Mouse (Mus musculus) neural tube, embryonic 15.5 days (tissue): ENCODE data around the gene Nudt2. TPM values are rescaled to one million over a fixed set of nuclear protein-coding genes. Genes with fewer than 3 reads are reported as not detected.

ENCODE experiments used
- ATAC-seq: fragments of 200-750 bp; cut with Nextera tagmentation; 2 replicates; pipeline ENCODE4 v1.8.0; 2017; ENCODE audit warnings: mild to moderate bottlenecking, moderate TSS enrichment, moderate library complexity; ENCODE audit not compliant: low FRiP score
- H3K27ac ChIP-seq: fragments of 300-500 bp; sonication (generic); replicated peaks from 2 replicates; pipeline ENCODE4 v1.5.1; 2015; ENCODE audit warnings: mild to moderate bottlenecking, inconsistent platforms
- H3K27me3 ChIP-seq: fragments of 300-500 bp; sonication (generic); replicated peaks from 2 replicates; pipeline ENCODE4 v1.6.1; 2015; ENCODE audit warnings: inconsistent platforms
- H3K36me3 ChIP-seq: fragments of 300-500 bp; sonication (generic); 2 replicates; pipeline ENCODE4 v1.6.1; 2015; ENCODE audit warnings: inconsistent platforms
- H3K4me1 ChIP-seq: fragments of 300-500 bp; sonication (generic); 2 replicates; pipeline ENCODE4 v1.6.1; 2015; ENCODE audit warnings: inconsistent platforms
- H3K4me2 ChIP-seq: fragments of 300-500 bp; sonication (generic); 2 replicates; pipeline ENCODE4 v1.6.1; 2015; ENCODE audit warnings: inconsistent platforms, mild to moderate bottlenecking, moderate library complexity
- H3K4me3 ChIP-seq: fragments of 300-500 bp; sonication (generic); replicated peaks from 2 replicates; pipeline ENCODE4 v1.5.1; 2015; ENCODE audit warnings: mild to moderate bottlenecking, inconsistent platforms
- H3K9ac ChIP-seq: fragments of 300-500 bp; sonication (generic); replicated peaks from 2 replicates; pipeline ENCODE4 v1.6.1; 2015; ENCODE audit warnings: mild to moderate bottlenecking, inconsistent platforms
- H3K9me3 ChIP-seq: fragments of 300-500 bp; sonication (generic); replicated peaks from 2 replicates; pipeline ENCODE4 v1.6.1; 2016; ENCODE audit warnings: inconsistent platforms
- WGBS: fragments of 180-500 bp; shearing (Covaris S2); methylation state at CpG from one replicate; pipeline ENCODE4 v1.1.7; 2015; ENCODE audit warnings: mixed read lengths; 5-methylcytosine and 5-hydroxymethylcytosine counted together
- polyA plus RNA-seq: library from polyadenylated mRNA; unstranded; fragments of >200 nt; fragmentation: Nextera tagmentation; extraction: Ambion mirVana; gene quantifications from 2 replicates; pipeline ENCODE4 v1.2.1, GENCODE M21; 2015

Gene Nudt2
- polyA plus RNA-seq, 1 experiment from 2014 or later = 71.6 TPM

GRCm38 (mm10) chr4:41497046-41497445, 32.1 kb downstream of the Nudt2 start:
- WGBS = 59% methylated on average over 5 of the region's 5 CpGs
- Histone ChIP-seq H3K4me3 (peak overlapping the region; percentile 37; the same call in 1 of the 2 replicates), H3K27me3 (peaks cover 67% of the 10 kb centered on the region), H3K4me1 (peaks cover 35% of the 10 kb centered on the region), H3K27ac (no peak overlapping the region), H3K36me3 (no peaks in the 10 kb centered on the region), H3K9ac (no peak overlapping the region), H3K4me2 (peak overlapping the region; percentile 60), H3K9me3 (no peaks in the 10 kb centered on the region)
- no peak for ATAC-seq

GRCm38 (mm10) chr4:41497579-41497978, 32.6 kb downstream of the Nudt2 start:
- no peaks in the 10 kb centered on the region for H3K9me3 ChIP-seq
- peak overlapping the region; percentile 60 for H3K4me2 ChIP-seq
- WGBS = 3% methylated on average over 34 of the region's 34 CpGs
- no peaks in the 10 kb centered on the region for H3K36me3 ChIP-seq
- ATAC-seq = peak; percentile 9; the same call in 1 of the 2 replicates
- H3K4me3 ChIP-seq = peak overlapping the region; percentile 37
- 0 out of 2 replicates have a peak overlapping the region, but pooled peaks have one; percentile 24 for H3K9ac ChIP-seq
- peaks cover 70% of the 10 kb centered on the region for H3K27me3 ChIP-seq
- H3K27ac ChIP-seq = no peak overlapping the region
- H3K4me1 ChIP-seq = peaks cover 40% of the 10 kb centered on the region

- 0 out of 2 replicates have a peak overlapping the region, but pooled peaks have one; percentile 24 for H3K9ac ChIP-seq
- H3K27me3 ChIP-seq = peaks cover 74% of the 10 kb centered on the region
- ATAC-seq = no peak
These were observed 33.3 kb downstream of the Nudt2 start for GRCm38 (mm10) chr4:41497995-41498845.

GRCm38 (mm10) chr4:41498921-41499391, 34.0 kb downstream of the Nudt2 start:
- H3K36me3 ChIP-seq = no peaks in the 10 kb centered on the region
- H3K4me1 ChIP-seq = peaks cover 48% of the 10 kb centered on the region
- peak overlapping the region; percentile 37 for H3K4me3 ChIP-seq
- WGBS = 8% methylated on average over 43 of the region's 43 CpGs
- H3K9ac ChIP-seq = no peak overlapping the region
- no peaks in the 10 kb centered on the region for H3K9me3 ChIP-seq
- peaks cover 74% of the 10 kb centered on the region for H3K27me3 ChIP-seq
- ATAC-seq = 0 out of 2 replicates have a peak, but pooled peaks have one; percentile 14
- H3K4me2 ChIP-seq = peak overlapping the region; percentile 60
- H3K27ac ChIP-seq = no peak overlapping the region

More at GRCm38 (mm10) chr4:41497995-41498845, 33.3 kb downstream of the Nudt2 start:
- peak overlapping the region; percentile 60 for H3K4me2 ChIP-seq
- peaks cover 46% of the 10 kb centered on the region for H3K4me1 ChIP-seq
- peak overlapping the region; percentile 37 for H3K4me3 ChIP-seq
- 11% methylated on average over 72 of the region's 72 CpGs for WGBS
- H3K36me3 ChIP-seq = no peaks in the 10 kb centered on the region
- H3K9me3 ChIP-seq = no peaks in the 10 kb centered on the region
- no peak overlapping the region for H3K27ac ChIP-seq

- Histone ChIP-seq H3K27ac (no peak overlapping the region), H3K36me3 (no peaks in the 10 kb centered on the region), H3K9ac (no peak overlapping the region), H3K4me1 (peaks cover 48% of the 10 kb centered on the region), H3K4me3 (peak overlapping the region; percentile 37; the same call in 1 of the 2 replicates), H3K27me3 (peaks cover 74% of the 10 kb centered on the region), H3K4me2 (no peak overlapping the region), H3K9me3 (no peaks in the 10 kb centered on the region)
- ATAC-seq = no peak
- WGBS = 60% methylated on average over 8 of the region's 8 CpGs
These were observed 34.7 kb downstream of the Nudt2 start for GRCm38 (mm10) chr4:41499619-41500018.

- H3K27me3 ChIP-seq = peaks cover 68% of the 10 kb centered on the region
These were observed 35.8 kb downstream of the Nudt2 start for GRCm38 (mm10) chr4:41500787-41501186.

GRCm38 (mm10) chr4:41502171-41502940, 37.4 kb downstream of the Nudt2 start:
- WGBS = 7% methylated on average over 20 of the region's 20 CpGs
- peak overlapping the region; percentile 36; the same call in 1 of the 2 replicates for H3K9ac ChIP-seq
- H3K27ac ChIP-seq = peak overlapping the region; percentile 48; the same call in 1 of the 2 replicates
- peaks cover 54% of the 10 kb centered on the region for H3K4me1 ChIP-seq
- peaks cover 52% of the 10 kb centered on the region for H3K27me3 ChIP-seq
- H3K9me3 ChIP-seq = no peaks in the 10 kb centered on the region
- no peaks in the 10 kb centered on the region for H3K36me3 ChIP-seq
- H3K4me2 ChIP-seq = peak overlapping the region; percentile 64
- peak overlapping the region; percentile 39 for H3K4me3 ChIP-seq
- peak; percentile 12 for ATAC-seq

More at GRCm38 (mm10) chr4:41500787-41501186, 35.8 kb downstream of the Nudt2 start:
- Histone ChIP-seq H3K4me3 (no peak overlapping the region), H3K4me1 (peaks cover 46% of the 10 kb centered on the region), H3K9me3 (no peaks in the 10 kb centered on the region), H3K36me3 (no peaks in the 10 kb centered on the region), H3K9ac (no peak overlapping the region), H3K4me2 (no peak overlapping the region), H3K27ac (no peak overlapping the region)
- ATAC-seq = no peak
- WGBS = 68% methylated on average over 4 of the region's 4 CpGs

GRCm38 (mm10) chr4:41502986-41503412, 38.0 kb downstream of the Nudt2 start, which contains the start of gene AI464131:
Gene AI464131 (minus strand): TSS chr4:41503076.
- peak within 1 kb of the TSS; percentile 64 for H3K4me2 ChIP-seq
- peak within 1 kb of the TSS; percentile 36; the same call in 1 of the 2 replicates for H3K9ac ChIP-seq
- H3K27me3 ChIP-seq = peaks cover 45% of the 10 kb centered on the region
- WGBS = 3% methylated on average over 16 of the region's 18 CpGs
- H3K4me1 ChIP-seq = peaks cover 54% of the 10 kb centered on the region
- no peaks in the 10 kb centered on the region for H3K36me3 ChIP-seq
- H3K4me3 ChIP-seq = peak within 1 kb of the TSS; percentile 39
- H3K9me3 ChIP-seq = no peaks in the 10 kb centered on the region
- H3K27ac ChIP-seq = peak within 1 kb of the TSS; percentile 48; the same call in 1 of the 2 replicates
- ATAC-seq = peak; percentile 86

GRCm38 (mm10) chr4:41504325-41504724, 39.4 kb downstream of the Nudt2 start:
- 84% methylated on average over 5 of the region's 5 CpGs for WGBS
- Histone ChIP-seq H3K9me3 (no peaks in the 10 kb centered on the region), H3K36me3 (no peaks in the 10 kb centered on the region), H3K9ac (no peak overlapping the region), H3K4me1 (peaks cover 41% of the 10 kb centered on the region), H3K4me2 (no peak overlapping the region), H3K4me3 (no peak overlapping the region), H3K27me3 (peaks cover 39% of the 10 kb centered on the region), H3K27ac (no peak overlapping the region)
- ATAC-seq = no peak

- no peak overlapping the region for H3K9ac ChIP-seq
- H3K27me3 ChIP-seq = peaks cover 30% of the 10 kb centered on the region
- peaks cover 37% of the 10 kb centered on the region for H3K4me1 ChIP-seq
- no peak for ATAC-seq
- no peak overlapping the region for H3K4me2 ChIP-seq
- no peak overlapping the region for H3K4me3 ChIP-seq
- 56% methylated on average over 11 of the region's 11 CpGs for WGBS
- no peak overlapping the region for H3K27ac ChIP-seq
- H3K9me3 ChIP-seq = no peaks in the 10 kb centered on the region
- no peaks in the 10 kb centered on the region for H3K36me3 ChIP-seq
These were observed 40.2 kb downstream of the Nudt2 start for GRCm38 (mm10) chr4:41505131-41505551.

- Histone ChIP-seq H3K27ac (peak overlapping the region; percentile 79; the same call in 1 of the 2 replicates), H3K9me3 (no peaks in the 10 kb centered on the region), H3K27me3 (peaks cover 20% of the 10 kb centered on the region), H3K4me1 (peaks cover 37% of the 10 kb centered on the region), H3K4me3 (peak overlapping the region; percentile 52; the same call in 1 of the 2 replicates), H3K9ac (0 out of 2 replicates have a peak overlapping the region, but pooled peaks have one; percentile 67), H3K4me2 (peak overlapping the region; percentile 90), H3K36me3 (no peaks in the 10 kb centered on the region)
- WGBS = 14% methylated on average over 13 of the region's 13 CpGs
- ATAC-seq = no peak
These were observed 41.2 kb downstream of the Nudt2 start for GRCm38 (mm10) chr4:41506156-41506555.
